Mouse (Mus musculus) lung, postnatal 0 days (tissue): ENCODE measurements around the gene Osbpl8.

Experiments used
- CTCF ChIP-seq: IDR thresholded peaks from 2 replicates; pipeline ENCODE4 v1.5.1; 2016; ENCODE audit warnings: antibody characterized with exemption, mild to moderate bottlenecking
- EP300 ChIP-seq: IDR thresholded peaks from 2 replicates; pipeline ENCODE4 v1.6.1; 2016; ENCODE audit warnings: antibody characterized with exemption, mild to moderate bottlenecking, control low read depth

DNA sequence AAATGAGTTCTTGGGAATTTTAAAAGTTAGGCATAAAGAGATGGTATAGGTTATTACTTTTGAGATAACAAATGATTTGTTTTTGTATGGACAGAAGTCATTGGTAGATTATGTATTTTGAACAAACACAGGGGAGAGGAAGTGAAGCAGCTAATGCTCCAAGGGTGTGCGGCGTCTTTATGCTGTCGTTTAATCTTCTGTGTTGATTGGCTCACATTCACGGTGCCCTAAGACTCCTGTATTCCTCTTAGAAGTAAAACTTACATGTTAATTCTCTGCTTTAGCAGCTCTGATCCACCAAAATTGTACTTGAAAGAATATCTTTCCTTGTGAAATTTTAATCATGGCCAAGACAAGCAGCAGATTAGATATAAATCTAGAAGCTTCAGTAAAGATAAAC, 83.1 kb downstream of the Osbpl8 start:
- TF ChIP-seq CTCF (no peak), EP300 (no peak)
